Mouse (Mus musculus): ENCODE measurements around the gene Atp5j2.
"Not testable (repeated sequence)": the region's sequence is repeated elsewhere in the genome, so short reads cannot be mapped to it uniquely, and the experiment has no call there.

The Atp5j2 gene

DNA sequence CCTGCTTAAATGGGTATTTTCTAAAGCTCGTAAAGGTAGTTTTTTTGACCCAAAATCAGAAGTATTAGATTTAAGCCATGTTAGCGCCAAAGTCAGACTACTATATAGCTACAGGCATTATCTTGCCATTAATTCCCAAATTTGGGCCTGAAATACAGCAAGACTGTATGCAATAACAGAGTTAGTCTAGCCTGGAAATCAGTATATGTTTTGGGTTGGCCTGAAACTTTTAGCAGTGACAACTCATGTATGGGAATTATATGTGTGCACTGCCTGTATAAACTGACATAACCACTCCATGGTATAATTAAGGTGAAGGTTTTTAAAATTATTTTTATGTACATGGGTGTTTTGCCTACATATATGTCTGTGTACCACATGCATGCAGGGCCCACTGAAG is at the start of gene Atp5j2:
TSS of gene Atp5j2 (minus strand) at position 101 of the 400 bp plus-strand sequence.
- DNase-seq (ENCODE audit: low read depth, low spot score) = no peak

DNA sequence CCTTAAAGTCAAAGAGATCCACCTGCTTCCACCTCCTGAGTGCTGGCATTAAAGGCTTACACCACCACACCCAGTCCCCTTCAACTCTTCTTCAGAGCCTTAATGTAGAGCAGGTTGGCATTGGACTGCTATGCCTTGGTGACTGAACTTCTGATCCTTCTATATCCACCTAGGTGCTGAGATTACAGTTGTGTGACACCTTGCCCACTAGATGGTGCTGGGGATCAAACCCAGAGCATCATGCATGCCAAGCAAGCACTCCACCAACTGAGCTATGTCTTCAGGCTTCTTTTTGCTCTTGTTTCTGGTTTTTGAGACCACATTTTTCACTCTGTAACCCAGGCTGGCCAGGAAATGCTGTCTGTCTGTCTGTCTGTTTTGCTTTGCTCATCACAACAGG is 42.8 kb upstream of the Atp5j2 start:
- no peak for DNase-seq (ENCODE audit: low read depth, low spot score)

DNA sequence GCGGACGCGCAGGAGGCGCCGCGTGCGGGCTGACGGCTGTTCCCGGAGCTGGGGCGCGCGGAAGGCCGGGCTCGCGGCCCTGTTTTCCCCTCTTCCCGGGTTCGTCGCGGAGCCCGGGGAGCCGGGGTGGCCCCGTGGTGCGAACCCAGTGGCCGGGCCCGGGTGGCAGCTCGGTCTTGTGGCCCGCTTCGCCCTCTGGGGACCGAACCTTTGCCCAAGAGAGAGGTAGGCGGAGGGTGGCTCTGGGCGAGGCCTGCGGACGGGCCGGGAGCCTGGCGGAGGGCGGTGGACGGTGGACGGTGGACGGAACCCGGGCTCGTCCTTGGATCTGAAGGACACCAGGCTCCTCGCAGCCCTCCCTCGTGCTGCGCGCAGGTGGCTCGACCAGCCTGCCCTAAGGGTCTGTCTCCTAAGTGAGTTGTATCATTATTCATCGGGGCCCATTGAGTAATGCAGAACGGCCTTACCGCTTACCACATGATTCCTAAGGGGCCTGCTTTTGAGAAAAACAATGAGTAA is 40.1 kb upstream of the Atp5j2 start:
- peak; percentile 7 for DNase-seq (ENCODE audit: low read depth, low spot score)

DNA sequence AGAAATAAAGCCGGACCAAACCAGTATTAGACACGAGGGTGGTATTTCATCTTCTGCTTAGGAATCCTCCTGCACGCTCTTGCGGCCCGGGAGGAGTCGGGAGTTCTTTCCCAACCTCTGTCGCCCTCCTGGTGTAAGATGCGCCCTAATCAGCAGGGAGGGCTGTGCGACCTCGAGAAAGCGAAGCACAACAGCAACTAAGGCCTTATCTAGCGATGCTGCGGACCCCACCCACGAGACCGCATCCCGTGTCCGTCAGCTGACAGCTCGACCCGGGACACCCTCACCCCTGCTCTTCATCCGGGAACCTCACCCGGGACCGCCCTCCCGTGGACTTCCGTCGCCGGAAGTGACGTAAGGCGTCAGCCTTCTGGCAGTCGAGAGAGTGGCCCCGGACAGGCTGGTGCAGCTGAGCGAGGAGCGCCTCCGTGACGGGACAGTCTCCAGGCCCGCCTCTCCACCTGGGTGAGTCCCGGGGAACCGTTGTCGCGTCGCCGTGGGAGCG is 39.6 kb upstream of the Atp5j2 start, which contains the start of gene Zfp655:
TSS of gene Zfp655 (plus strand) at position 349 of the 505 bp plus-strand sequence.
- DNase-seq (ENCODE audit: low read depth, low spot score) = peak; percentile 98

DNA sequence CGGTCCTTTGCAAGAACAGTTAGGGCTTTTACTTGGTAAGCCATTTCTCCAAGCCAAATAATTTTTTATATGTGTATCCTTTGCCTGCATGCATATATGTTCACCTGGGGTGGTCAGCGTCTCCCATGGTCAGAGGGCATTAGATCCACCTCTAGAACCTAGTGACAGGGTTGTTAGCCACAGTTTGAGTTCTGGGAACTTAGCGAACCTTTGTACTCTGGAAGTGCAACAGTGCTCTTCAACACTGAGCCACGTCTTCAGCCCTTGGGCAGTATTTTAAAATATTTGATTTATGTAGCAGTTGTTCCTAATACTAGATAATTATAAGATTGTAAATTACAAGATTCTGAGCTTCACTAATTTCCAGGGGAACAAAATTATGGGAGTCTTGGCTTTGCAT is 38.8 kb upstream of the Atp5j2 start:
- no peak for DNase-seq (ENCODE audit: low read depth, low spot score)

DNA sequence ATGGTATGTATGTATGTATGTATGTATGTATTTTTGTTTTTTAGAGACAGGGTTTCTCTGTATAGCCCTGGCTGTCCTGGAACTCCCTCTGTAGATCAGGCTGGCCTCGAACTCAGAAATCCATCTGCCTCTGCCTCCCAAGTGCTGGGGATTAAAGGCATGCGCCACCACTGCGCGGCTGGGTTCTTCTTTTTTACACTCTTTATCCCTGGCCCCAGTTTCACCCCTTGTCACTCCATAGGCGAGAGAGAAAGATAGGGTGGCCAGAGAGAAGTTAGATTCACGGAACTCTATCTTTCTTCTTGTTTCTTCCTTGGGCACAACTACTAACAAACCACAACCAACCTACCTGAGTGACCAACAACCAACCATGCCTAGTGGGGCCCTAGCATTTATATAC is 37.4 kb upstream of the Atp5j2 start:
- DNase-seq (ENCODE audit: low read depth, low spot score) = not testable (repeated sequence)

DNA sequence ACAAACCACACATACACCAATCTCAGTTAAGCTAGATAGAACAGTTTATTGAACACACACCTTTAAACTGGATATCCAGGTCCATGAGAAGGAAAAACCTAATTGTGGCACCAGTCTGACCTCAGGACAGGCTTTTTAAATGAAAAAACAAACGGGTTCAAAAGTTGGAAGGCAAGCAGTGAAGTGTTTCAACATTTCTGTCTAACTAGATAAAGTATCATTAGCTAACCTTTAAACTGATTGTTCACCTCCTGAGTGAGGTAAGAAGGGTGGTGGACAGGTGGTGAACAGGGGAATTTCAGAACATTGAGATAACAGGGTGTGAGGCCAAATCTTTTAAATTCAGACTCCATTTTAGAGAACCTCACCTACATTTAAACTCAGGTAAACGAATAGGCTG is 34.6 kb upstream of the Atp5j2 start:
- no peak for DNase-seq (ENCODE audit: low read depth, low spot score)

DNA sequence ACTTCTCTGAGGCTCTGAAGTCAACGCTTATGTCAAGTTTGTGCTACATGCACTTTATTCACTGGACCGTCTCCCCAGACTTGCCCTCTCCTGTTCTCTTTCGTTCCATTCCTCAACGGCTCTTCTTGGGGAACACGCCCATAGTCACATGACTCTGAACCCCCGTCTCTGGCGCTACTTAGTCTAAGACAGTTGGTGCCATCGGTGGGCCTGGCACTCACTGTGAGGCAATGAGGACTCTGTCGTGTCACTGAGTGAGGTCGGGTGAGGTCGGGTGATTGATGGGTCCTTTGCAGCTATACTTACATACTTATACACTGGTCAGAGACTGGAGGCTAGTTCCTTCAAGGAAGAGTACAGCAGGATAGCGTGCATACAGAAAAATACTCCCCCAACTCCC is 31.5 kb upstream of the Atp5j2 start:
- no peak for DNase-seq (ENCODE audit: low read depth, low spot score)

DNA sequence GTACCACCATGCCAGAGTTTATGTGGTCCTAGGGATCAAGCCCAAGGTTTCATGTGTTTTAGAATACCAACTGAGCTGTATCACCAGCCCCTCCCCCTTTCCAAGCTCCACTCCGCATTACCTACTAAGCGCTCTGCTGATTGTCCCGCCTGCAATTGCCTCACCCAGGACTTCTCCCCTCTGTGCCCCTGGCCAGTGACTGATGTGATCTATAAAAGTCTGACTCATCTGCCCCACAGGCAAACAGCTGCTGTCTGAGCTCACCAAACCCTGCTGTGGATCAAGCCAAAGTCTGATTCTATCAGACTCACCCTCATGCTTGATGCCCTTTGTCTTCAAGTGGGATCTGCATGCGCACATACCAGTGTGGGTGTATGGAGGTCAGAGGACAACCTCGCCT is 31.0 kb upstream of the Atp5j2 start:
- DNase-seq (ENCODE audit: low read depth, low spot score) = no peak

DNA sequence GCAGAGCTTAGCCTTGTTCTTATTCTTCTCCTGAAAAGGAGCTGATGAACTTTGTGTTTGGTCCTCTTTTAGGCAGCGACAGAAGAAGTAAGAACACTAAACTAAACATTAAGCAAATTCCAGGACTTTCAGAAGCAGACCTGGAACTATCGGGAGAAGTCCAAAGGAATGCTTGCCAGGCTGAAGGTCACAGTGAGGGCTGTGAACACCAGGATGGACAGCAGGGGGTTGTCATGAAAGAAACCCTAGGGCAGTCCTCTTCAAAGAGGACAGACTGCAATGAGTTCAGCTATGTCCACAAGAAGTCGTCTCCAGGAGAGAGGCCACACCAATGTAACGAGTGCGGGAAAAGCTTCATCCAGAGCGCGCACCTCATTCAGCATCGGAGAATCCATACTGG is 28.1 kb upstream of the Atp5j2 start:
- no peak for DNase-seq (ENCODE audit: low read depth, low spot score)

DNA sequence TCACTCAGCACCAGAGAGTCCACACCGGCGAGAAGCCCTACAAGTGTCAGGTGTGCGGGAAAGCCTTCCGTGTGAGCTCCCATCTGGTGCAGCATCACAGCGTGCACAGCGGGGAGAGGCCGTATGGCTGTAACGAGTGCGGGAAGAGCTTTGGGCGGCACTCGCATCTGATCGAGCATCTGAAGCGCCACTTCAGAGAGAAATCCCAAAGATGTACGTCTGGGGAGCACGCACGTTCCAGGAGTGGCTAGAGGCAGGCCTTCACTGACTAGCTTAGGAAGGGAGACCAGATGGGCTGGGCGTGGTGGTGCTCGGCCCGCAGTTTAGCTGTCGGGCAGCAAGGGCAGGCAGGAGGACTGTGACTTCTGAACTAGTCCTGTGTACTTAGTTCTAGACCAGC is 26.8 kb upstream of the Atp5j2 start:
- DNase-seq (ENCODE audit: low read depth, low spot score) = no peak

DNA sequence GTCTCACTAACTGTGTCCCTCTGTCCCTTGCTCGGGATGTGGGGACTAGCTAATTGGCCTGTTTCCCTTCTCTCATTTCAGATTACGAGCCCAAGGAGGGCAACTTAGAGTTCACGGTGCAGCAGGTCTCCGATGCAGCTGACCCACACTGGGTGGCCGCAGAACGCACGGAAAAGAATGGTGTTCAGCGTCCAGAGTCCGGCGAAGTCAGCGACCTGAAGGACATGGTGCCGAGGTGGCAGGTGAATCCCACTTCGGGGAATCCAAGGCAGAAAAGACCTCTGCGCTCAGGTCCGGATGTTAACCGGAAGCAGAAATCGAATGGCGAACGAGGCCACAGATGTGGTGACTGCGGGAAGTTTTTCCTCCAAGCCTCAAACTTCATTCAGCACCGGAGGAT is 26.3 kb upstream of the Atp5j2 start:
- no peak for DNase-seq (ENCODE audit: low read depth, low spot score)

DNA sequence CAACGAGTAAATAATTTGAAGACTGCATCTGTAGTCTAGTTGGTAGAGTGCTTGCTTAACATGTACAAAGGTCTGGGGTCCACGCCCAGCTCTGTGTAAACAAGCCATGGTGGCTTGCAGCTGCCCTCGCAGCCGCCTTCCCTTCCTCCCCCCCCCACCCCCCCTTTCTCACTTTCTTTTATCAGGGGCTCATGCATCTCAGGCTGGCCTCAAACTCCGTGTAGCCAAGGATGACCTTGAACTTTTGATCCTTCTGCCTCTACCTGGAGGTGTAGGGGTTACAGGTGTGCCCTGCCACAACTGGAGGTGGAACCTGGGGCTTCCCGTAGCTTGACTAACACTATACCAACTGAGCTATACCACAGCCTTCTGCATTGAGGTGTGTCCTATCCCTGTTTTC is 25.9 kb upstream of the Atp5j2 start:
- no peak for DNase-seq (ENCODE audit: low read depth, low spot score)

DNA sequence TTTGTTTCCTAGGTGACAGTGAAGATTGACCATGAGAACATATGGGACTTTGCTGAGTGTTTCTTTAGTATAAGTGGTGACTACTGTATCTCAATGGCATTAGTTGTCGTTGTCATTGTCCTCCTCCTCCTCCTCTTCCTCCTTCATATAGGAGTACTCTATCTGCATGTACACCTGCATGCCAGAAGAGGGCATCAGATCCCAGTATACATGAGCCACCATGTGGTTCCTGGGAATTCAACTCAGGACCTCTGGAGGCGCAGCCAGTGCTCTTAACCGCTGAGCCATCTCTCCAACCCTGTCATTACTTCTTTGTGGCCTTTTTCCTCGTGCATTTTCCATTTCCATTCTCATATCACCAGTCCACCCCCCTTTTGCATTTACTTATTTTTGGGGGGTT is 22.8 kb upstream of the Atp5j2 start:
- no peak for DNase-seq (ENCODE audit: low read depth, low spot score)

DNA sequence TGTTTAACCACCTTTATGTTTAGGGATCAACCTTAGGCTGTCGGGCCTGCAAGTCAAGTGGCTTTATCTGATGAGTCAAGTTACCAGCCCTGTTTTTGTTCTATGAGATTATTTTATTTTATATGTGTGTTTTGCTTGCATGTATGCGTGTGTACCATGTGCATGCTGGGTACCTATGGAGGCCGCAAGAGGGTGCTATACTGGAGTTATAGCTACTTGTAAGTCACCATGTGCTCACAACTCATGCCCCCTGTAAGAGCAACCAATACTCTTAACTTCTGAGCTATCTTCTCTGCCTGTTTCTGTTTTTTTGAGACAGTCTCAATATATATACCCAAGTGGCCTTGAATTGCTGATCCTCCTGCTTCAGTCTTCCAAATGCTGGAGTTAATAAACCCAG is 21.6 kb upstream of the Atp5j2 start:
- DNase-seq (ENCODE audit: low read depth, low spot score) = no peak

DNA sequence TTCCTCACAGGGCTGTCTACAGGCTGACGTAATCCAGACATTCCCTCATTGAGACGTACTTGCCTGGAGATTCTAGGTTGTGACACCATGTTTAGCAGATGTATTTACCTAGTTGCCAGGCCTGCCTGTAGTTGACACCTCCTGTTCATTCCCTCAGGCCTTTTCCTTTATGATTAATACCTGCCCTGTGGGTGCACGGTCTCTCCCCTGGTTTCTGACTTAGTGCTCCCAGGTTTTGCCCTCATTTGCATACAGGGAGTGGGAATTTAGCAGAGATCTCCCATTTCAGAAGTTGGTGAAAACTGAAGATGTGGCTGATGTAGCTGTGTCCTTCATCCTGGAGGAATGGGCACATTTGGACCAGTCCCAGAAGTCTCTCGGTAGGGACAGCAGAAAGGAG is 20.4 kb upstream of the Atp5j2 start:
- no peak for DNase-seq (ENCODE audit: low read depth, low spot score)

DNA sequence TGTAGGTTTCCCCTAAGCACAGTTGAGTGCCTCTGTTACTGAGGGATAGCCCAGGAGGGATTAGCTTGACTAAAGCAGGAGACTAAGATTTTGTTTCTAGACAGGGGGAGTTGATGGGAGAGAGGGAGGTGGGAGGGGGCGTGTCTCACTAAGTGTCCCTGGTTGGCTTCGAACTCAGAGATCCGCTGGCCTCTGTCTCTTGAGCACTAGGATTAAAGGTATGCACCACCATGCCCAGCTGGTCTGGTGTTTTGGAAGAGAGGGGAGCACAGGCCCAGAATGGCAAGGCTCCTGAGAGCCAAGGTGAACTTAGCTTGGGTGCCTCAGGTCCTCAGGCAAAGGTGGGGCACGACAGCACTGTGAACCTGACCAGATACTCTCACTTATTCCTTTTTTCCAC is 19.5 kb upstream of the Atp5j2 start:
- no peak for DNase-seq (ENCODE audit: low read depth, low spot score)

DNA sequence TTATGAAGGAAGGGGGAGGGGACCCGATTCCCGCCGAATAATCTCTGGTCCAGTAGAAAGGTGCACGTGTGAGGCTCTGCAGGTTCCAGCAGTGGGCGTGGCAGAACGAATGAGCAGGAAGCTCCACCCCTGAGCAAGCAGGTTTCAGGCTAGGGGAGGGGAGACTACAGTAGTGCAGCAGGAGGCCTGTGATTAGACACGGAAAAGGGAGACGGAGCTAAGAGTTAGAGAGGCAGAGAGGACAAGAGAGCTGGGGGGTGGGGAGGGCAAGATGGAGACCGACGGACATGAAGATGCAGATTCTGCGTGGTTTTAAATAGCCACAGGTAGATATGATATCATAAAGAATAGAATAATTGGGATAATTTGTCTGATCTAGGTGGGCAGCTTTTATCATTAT is 16.5 kb upstream of the Atp5j2 start:
- DNase-seq (ENCODE audit: low read depth, low spot score) = not testable (repeated sequence)

DNA sequence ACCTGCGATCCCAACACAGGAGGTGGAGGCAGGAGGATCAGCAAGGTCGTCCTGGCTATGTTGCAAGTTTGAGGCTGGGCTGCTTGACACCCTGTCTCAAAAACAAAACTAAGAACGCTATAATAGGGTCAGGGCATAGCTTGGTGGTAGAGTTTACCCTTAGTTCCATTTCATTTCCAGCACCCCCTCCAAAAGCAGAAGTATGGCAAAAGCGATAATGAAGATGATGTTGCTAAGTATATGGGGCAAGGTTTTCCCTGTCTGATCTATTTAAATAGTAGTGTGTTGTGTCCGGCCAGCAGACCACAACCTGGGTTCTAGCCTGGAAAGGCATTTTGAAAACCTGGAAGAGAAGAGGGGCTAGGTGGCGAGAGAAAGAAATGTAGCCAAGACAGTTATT is 16.1 kb upstream of the Atp5j2 start:
- no peak for DNase-seq (ENCODE audit: low read depth, low spot score)

DNA sequence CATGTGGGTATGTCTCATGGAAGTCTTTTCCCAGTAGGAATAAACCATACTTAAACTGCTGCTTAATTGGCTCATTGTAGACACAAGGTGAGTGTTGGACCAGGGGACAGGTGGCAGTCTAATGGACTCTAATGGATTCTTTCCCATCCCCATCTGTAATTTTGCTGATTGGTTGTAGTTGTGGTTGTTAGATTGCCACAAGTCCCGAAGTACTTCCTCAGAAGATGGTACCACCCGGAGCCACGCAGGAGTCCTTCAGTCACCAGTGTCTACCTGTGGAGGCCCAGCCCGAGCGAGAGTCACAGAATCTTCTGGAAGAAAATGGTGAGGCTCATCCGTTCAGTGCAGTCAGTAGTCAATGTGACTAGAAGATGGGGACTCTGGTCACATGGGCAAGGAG is 15.5 kb upstream of the Atp5j2 start:
- DNase-seq (ENCODE audit: low read depth, low spot score) = no peak

DNA sequence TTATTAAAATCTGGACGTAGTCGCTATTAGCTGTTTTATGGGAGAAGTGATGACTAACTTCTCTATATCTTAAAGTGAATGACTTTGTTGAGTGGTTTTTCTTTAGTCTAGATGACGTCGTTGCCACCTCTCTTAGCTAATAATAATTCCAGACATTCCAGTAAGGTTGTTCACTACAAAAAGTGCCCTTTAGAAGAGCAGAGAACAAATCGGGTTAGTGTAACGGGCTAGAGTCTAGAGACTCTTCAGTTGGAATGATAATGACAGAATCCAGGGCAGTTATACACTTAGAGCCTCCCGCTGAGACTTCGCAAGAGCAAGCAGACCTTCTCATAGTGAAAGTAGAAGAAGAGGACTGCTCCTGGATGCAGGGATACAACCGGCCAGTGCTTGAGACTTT is 13.2 kb upstream of the Atp5j2 start:
- DNase-seq (ENCODE audit: low read depth, low spot score) = no peak

DNA sequence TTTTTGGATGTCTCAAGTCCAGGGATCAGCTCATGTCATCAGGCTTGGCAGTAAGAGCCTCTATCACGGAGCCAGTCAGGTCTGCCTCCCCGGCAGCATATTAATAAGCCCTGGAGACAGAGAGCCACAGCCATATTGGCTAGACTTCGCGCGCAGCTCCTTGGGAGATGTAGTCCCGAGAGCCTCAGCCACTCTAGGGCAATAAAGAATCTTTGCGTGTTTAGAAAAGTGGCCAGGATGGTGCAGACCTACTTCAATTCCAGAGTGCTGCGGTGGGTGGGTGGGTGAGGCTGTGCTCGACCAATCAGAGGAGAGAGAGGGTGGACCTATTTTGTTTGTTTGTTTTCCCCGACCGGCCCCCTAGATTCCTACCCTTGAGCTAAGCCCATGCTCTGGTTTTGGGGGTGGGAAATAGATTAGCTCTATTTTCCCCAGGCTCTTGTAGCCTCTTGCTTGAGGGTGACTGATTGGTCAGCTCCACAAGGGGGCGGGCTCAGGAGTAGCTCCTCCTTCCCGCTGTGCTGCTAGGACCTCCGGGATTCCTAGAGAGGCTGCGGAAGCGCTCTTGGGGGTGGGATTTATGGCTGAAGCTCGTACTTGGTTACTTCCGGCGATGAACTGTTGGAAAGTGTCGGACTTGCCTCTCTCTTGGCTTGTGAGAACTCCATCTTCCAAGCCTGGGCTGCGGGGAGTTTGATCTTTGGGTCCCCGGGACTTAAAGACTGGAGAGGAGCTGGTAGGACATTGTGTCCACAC is 12.3 kb upstream of the Atp5j2 start, which contains the start of gene Zkscan5:
TSS of gene Zkscan5 (plus strand) at position 627 of the 756 bp plus-strand sequence.
- peak; percentile 98 for DNase-seq (ENCODE audit: low read depth, low spot score)

DNA sequence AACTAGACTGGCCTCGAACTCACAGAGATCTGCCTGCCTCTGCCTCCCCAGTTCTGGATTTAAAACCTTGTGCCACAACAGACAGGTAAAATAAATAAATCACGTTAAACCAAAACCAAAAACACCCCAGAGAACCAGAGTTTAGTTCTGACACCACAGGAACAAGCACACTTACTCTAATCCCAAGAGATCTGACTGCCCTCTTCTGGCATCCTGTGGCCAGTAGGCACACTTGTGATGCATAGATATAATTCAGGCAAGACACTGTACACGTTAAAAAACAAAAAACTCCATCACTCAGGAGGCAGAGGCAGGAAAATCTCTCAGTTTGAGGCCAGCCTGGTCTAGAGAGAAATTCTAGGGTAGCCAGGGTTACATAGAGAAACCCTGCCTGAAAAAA is 10.6 kb upstream of the Atp5j2 start:
- no peak for DNase-seq (ENCODE audit: low read depth, low spot score)

All from skeletal muscle tissue, adult 2 months (tissue).